Comparison of ENCODE assay signal across 8 mouse cellular contexts in genomic region chr13:55414743-55415380, GRCm38 (mm10). TPM values are rescaled to one million over a fixed set of nuclear protein-coding genes. Genes with fewer than 3 reads are reported as not detected.
DNase-seq lines count a peak whose midpoint lies in the region; ATAC-seq and TF ChIP-seq lines count a peak whose summit lies in the region.

Gene Pfn3 (minus strand): TSS chr13:55415232.

- H3K9ac ChIP-seq in forebrain, postnatal 0 days = peak within 1 kb of the TSS; percentile 62
- H3K9ac ChIP-seq in intestine, embryonic 16.5 days (ENCODE audit: low read depth, low read length) = peak within 1 kb of the TSS; percentile 60
- H3K9ac ChIP-seq in midbrain, embryonic 12.5 days (replicated peaks) = peak within 1 kb of the TSS; percentile 44

- H3K4me2 ChIP-seq in forebrain, postnatal 0 days (ENCODE audit: low read depth) = peak within 1 kb of the TSS; percentile 78
- H3K4me2 ChIP-seq in intestine, embryonic 16.5 days (ENCODE audit: low read depth, low read length) = peak within 1 kb of the TSS; percentile 57
- peak within 1 kb of the TSS; percentile 60 for H3K4me2 ChIP-seq in midbrain, embryonic 12.5 days (replicated peaks)

- peak; percentile 90 for DNase-seq in forebrain, postnatal 0 days
- DNase-seq in left cerebral cortex, postnatal 14 days (ENCODE audit: low spot score in 2 of 2) = peak; percentile 83 to 84
- DNase-seq in telencephalon, adult 2 months (ENCODE audit: low read depth, low spot score) = peak; percentile 79

- H3K4me3 ChIP-seq in megakaryocyte, embryonic 14.5 days (replicated peaks) = peak within 1 kb of the TSS; percentile 47
- peak within 1 kb of the TSS; percentile 41 for H3K4me3 ChIP-seq in forebrain, postnatal 0 days (ENCODE audit: low read depth, low read length)
- peak within 1 kb of the TSS; percentile 36 for H3K4me3 ChIP-seq in intestine, embryonic 16.5 days (ENCODE audit: low read length)
- H3K4me3 ChIP-seq in midbrain, embryonic 12.5 days = peak within 1 kb of the TSS; percentile 30

- H3K4me1 ChIP-seq in megakaryocyte, embryonic 14.5 days = peaks cover 45% of the 10 kb centered on the region
- H3K4me1 ChIP-seq in forebrain, postnatal 0 days (ENCODE audit: insufficient read depth) = 0 out of 2 replicates have a peak, but pooled peaks cover 3% of the 10 kb centered on the region
- H3K4me1 ChIP-seq in intestine, embryonic 16.5 days (ENCODE audit: control insufficient read depth, insufficient read depth, low read length) = peaks cover 3% of the 10 kb centered on the region; the same call in 1 of the 2 replicates
- H3K4me1 ChIP-seq in midbrain, embryonic 12.5 days = peaks cover 17% of the 10 kb centered on the region

- intact Hi-C loops in left cerebral cortex, postnatal 14 days (cut with DNase I) = no loop called here

- peaks cover 14% of the 10 kb centered on the region for H3K9me3 ChIP-seq in megakaryocyte, embryonic 14.5 days
- no peaks in the 10 kb centered on the region for H3K9me3 ChIP-seq in forebrain, postnatal 0 days (ENCODE audit: low read length)
- H3K9me3 ChIP-seq in intestine, embryonic 16.5 days (ENCODE audit: control insufficient read depth, low read length) = peaks cover 2% of the 10 kb centered on the region; the same call in 1 of the 2 replicates
- no peaks in the 10 kb centered on the region for H3K9me3 ChIP-seq in midbrain, embryonic 12.5 days

- no peak within 1 kb of the TSS; the same call in 1 of the 2 replicates for H3K27ac ChIP-seq in forebrain, postnatal 0 days (ENCODE audit: low read depth, low read length)
- no peak within 1 kb of the TSS for H3K27ac ChIP-seq in intestine, embryonic 16.5 days (ENCODE audit: low read length)
- no peak within 1 kb of the TSS for H3K27ac ChIP-seq in midbrain, embryonic 12.5 days (replicated peaks)

- 7% methylated on average over 41 of the region's 41 CpGs for WGBS in forebrain, postnatal 0 days
- WGBS in intestine, embryonic 16.5 days = 15% methylated on average over 41 of the region's 41 CpGs
- 13% methylated on average over 41 of the region's 41 CpGs for WGBS in midbrain, embryonic 12.5 days

- peaks cover 75% of the 10 kb centered on the region for H3K27me3 ChIP-seq in megakaryocyte, embryonic 14.5 days (replicated peaks)
- H3K27me3 ChIP-seq in forebrain, postnatal 0 days (ENCODE audit: insufficient read depth, low read length) = peaks cover 3% of the 10 kb centered on the region; the same call in 1 of the 2 replicates
- H3K27me3 ChIP-seq in intestine, embryonic 16.5 days (replicated peaks; ENCODE audit: control insufficient read depth, insufficient read depth, low read length) = peaks cover 11% of the 10 kb centered on the region
- H3K27me3 ChIP-seq in midbrain, embryonic 12.5 days = peaks cover 59% of the 10 kb centered on the region

- 0 out of 2 replicates have a peak, but pooled peaks have one; percentile 2 for TF ChIP-seq CTCF in forebrain, postnatal 0 days (IDR thresholded peaks at IDR 0.05; ENCODE audit: low read depth)

- no peaks in the 10 kb centered on the region for H3K36me3 ChIP-seq in megakaryocyte, embryonic 14.5 days (replicated peaks; ENCODE audit: low read length)
- no peaks in the 10 kb centered on the region for H3K36me3 ChIP-seq in forebrain, postnatal 0 days (ENCODE audit: insufficient read depth)
- H3K36me3 ChIP-seq in intestine, embryonic 16.5 days (ENCODE audit: control insufficient read depth, insufficient read depth, low read length) = no peaks in the 10 kb centered on the region
- H3K36me3 ChIP-seq in midbrain, embryonic 12.5 days = no peaks in the 10 kb centered on the region

- no peak for ATAC-seq in megakaryocyte, adult 5-6 weeks (ENCODE audit: poor library complexity, severe bottlenecking)
- ATAC-seq in forebrain, postnatal 0 days = peak; percentile 73
- peak; percentile 63 for ATAC-seq in intestine, embryonic 16.5 days
- ATAC-seq in midbrain, embryonic 12.5 days (ENCODE audit: low FRiP score, low read depth) = peak; percentile 27; the same call in 1 of the 2 replicates
- ATAC-seq in activated CD4-positive, CD25-positive, alpha-beta regulatory T cell, adult 4 months = no peak

RNA-seq across cellular contexts. Expression of gene Pfn3, which starts in this region (rescaled TPM):
- not detected in 2 replicates for polyA plus RNA-seq in megakaryocyte, embryonic 14.5 days (2012; ENCODE audit: insufficient read depth, low replicate concordance)
- total RNA-seq in megakaryocyte, adult 5-6 weeks (2015) = not detected in 2 replicates
- not detected in 2 replicates for total RNA-seq in megakaryocyte, adult 5-6 weeks (2017)
- not detected in 2 replicates for total RNA-seq in forebrain, postnatal 0 days (2014; rRNA removed)
- polyA plus RNA-seq in forebrain, postnatal 0 days (2015; fragmentation: Nextera tagmentation; extraction: Ambion mirVana) = 0.93 and 1.5 TPM in 2 replicates
- polyA plus RNA-seq in intestine, embryonic 16.5 days (2015; fragmentation: Nextera tagmentation; extraction: Ambion mirVana) = not detected in 2 replicates
- under 1 TPM in 1 of 2 experiments, not detected in 1; 0.70 TPM for total RNA-seq in left cerebral cortex, postnatal 14 days (2021)
- polyA plus RNA-seq in midbrain, embryonic 12.5 days (2016; fragmentation: Nextera tagmentation; extraction: Ambion mirVana) = not detected in 2 replicates
- not detected for polyA plus RNA-seq in activated CD4-positive, CD25-positive, alpha-beta regulatory T cell, adult 4 months (2017; shearing (Covaris generic))

Comparison
In these comparisons a context has a peak if more than half of its experiments do, and no peak if none do; other contexts are left out.
1. Peak in ATAC-seq, H3K4me3 ChIP-seq, H3K9ac ChIP-seq and H3K4me2 ChIP-seq in intestine, embryonic 16.5 days; RNA of the gene not detected or under 1 TPM.
2. Peak in DNase-seq in left cerebral cortex, postnatal 14 days; RNA of the gene not detected or under 1 TPM.
3. Peak in ATAC-seq, H3K4me3 ChIP-seq, H3K9ac ChIP-seq and H3K4me2 ChIP-seq in midbrain, embryonic 12.5 days; RNA of the gene not detected or under 1 TPM.